Mouse (Mus musculus): ENCODE results near the gene Ngdn.

GRCm38 (mm10) chr14:54992196-54992595 lies 23.1 kb upstream of the Ngdn start:
- no peak for TF ChIP-seq EP300 (IDR thresholded peaks at IDR 0.05; ENCODE audit: low read depth)
- TF ChIP-seq CTCF (IDR thresholded peaks at IDR 0.05; ENCODE audit: low read depth), result no peak
